Mouse (Mus musculus) bone marrow, adult 2 months (tissue): ENCODE measurements around the gene Rbm3. TPM values are rescaled to one million over a fixed set of nuclear protein-coding genes. Genes with fewer than 3 reads are reported as not detected.

Source experiments
- H3K27ac ChIP-seq: fragments of 200-500 bp; 2 replicates; pipeline ENCODE4 v1.5.1; 2012; ENCODE audit warnings: low read depth, mild to moderate bottlenecking, control low read depth, inconsistent platforms, low read length; ENCODE audit not compliant: control insufficient read depth, poor library complexity, insufficient read depth
- H3K4me1 ChIP-seq: fragments of 200-500 bp; 2 replicates; pipeline ENCODE4 v1.6.1; 2011; ENCODE audit warnings: low read length; ENCODE audit not compliant: control insufficient read depth, insufficient read depth
- H3K4me3 ChIP-seq: fragments of 200-500 bp; replicated peaks from 2 replicates; pipeline ENCODE3; 2011; ENCODE audit warnings: mild to moderate bottlenecking, low read depth, low read length, control low read depth; ENCODE audit not compliant: control insufficient read depth
- CTCF ChIP-seq: fragments of 200-500 bp; IDR thresholded peaks from 2 replicates; pipeline ENCODE4 v1.5.1; 2011; ENCODE audit warnings: low read length, control low read depth; ENCODE audit not compliant: control insufficient read depth, insufficient read depth
- POLR2A ChIP-seq: fragments of 200-500 bp; IDR thresholded peaks from 2 replicates; pipeline ENCODE4 v1.6.1; 2011; ENCODE audit warnings: low read depth, mild to moderate bottlenecking, control low read depth, low read length, borderline replicate concordance; ENCODE audit not compliant: control insufficient read depth
- WGBS: fragments of 180-500 bp; shearing (Covaris S2); methylation state at CpG from one replicate; pipeline ENCODE4 v1.1.7; 2018; 5-methylcytosine and 5-hydroxymethylcytosine counted together
- polyA plus RNA-seq: library from polyadenylated mRNA; stranded (reverse); fragments of >200 nt; gene quantifications from 2 replicates; pipeline ENCODE4 v1.2.4, GENCODE M21; 2011; ENCODE audit warnings: low replicate concordance; ENCODE audit not compliant: missing spikeins, insufficient read depth, insufficient read length

The Rbm3 gene
- polyA plus RNA-seq, 1 experiment: 301 TPM

- peak within 1 kb of the TSS; percentile 98 for H3K4me3 ChIP-seq
- WGBS: 31% methylated on average over 14 of the region's 14 CpGs
- H3K4me1 ChIP-seq: peaks cover 2% of the 10 kb centered on the region; the same call in 1 of the 2 replicates
- peak within 1 kb of the TSS; percentile 97 for H3K27ac ChIP-seq
- TF ChIP-seq CTCF (no peak), POLR2A (peak; percentile 47; the same call in 1 of the 2 replicates)
These were observed 55.2 kb downstream of the Rbm3 start, which contains the start of gene Was for GRCm38 (mm10) chrX:8090346-8090953. Was (minus strand) TSS chrX:8090498.

- peak overlapping the region; percentile 97; the same call in 1 of the 2 replicates for H3K27ac ChIP-seq
- TF ChIP-seq POLR2A (no peak), CTCF (no peak)
These were observed 55.9 kb downstream of the Rbm3 start for GRCm38 (mm10) chrX:8089746-8090145.

More at GRCm38 (mm10) chrX:8089746-8090145, 55.9 kb downstream of the Rbm3 start:
- 10% methylated on average over 3 of the region's 3 CpGs for WGBS
- H3K4me1 ChIP-seq: peaks cover 2% of the 10 kb centered on the region; the same call in 1 of the 2 replicates
- H3K4me3 ChIP-seq: peak overlapping the region; percentile 98

Other genes starting within 250 kb of the Rbm3 start
- 40.9 and 45.1 TPM in 2 replicates for gene Pqbp1, start 246.6 kb downstream of the Rbm3 start, polyA plus RNA-seq
- 9.2 and 17.8 TPM in 2 replicates for gene Timm17b, start 246.5 kb downstream of the Rbm3 start, polyA plus RNA-seq
- gene Gm10491, start 238.0 kb downstream of the Rbm3 start, polyA plus RNA-seq: not detected in 2 replicates
- gene Gm10490, start 236.3 kb downstream of the Rbm3 start, polyA plus RNA-seq: not detected in 2 replicates
- gene Pcsk1n, start 226.1 kb downstream of the Rbm3 start, polyA plus RNA-seq: not detected in 2 replicates
- 10.9 TPM in 1 of 2 replicates, not detected in the other for gene Eras, start 217.3 kb downstream of the Rbm3 start, polyA plus RNA-seq
- gene Hdac6, start 198.0 kb downstream of the Rbm3 start, polyA plus RNA-seq: 8.3 and 17.0 TPM in 2 replicates
- 91.2 and 137 TPM in 2 replicates for gene Gata1, start 167.8 kb downstream of the Rbm3 start, polyA plus RNA-seq
- gene Glod5, start 127.4 kb downstream of the Rbm3 start, polyA plus RNA-seq: not detected in 2 replicates
- gene Suv39h1, start 71.1 kb downstream of the Rbm3 start, polyA plus RNA-seq: 27.4 and 30.7 TPM in 2 replicates
- 10.1 and 32.0 TPM in 2 replicates for gene Was, start 55.4 kb downstream of the Rbm3 start, polyA plus RNA-seq
- 23.3 and 35.6 TPM in 2 replicates for gene Wdr13, start 13.0 kb downstream of the Rbm3 start, polyA plus RNA-seq
- gene Tbc1d25, start 30.3 kb upstream of the Rbm3 start, polyA plus RNA-seq: 3.6 and 6.6 TPM in 2 replicates
- 39.7 and 62.2 TPM in 2 replicates for gene Ebp, start 47.6 kb upstream of the Rbm3 start, polyA plus RNA-seq
- gene Porcn, start 60.6 kb upstream of the Rbm3 start, polyA plus RNA-seq: 2.0 and 5.0 TPM in 2 replicates
- 13.8 and 22.6 TPM in 2 replicates for gene Ftsj1, start 106.5 kb upstream of the Rbm3 start, polyA plus RNA-seq
- gene Slc38a5, start 125.3 kb upstream of the Rbm3 start, polyA plus RNA-seq: 106 and 143 TPM in 2 replicates
- gene Ssxb10, start 181.5 kb upstream of the Rbm3 start, polyA plus RNA-seq: not detected in 2 replicates
- not detected in 2 replicates for gene Ssxb9, start 221.1 kb upstream of the Rbm3 start, polyA plus RNA-seq